Mouse (Mus musculus) ES-Bruce4 (cell line): ENCODE results near the gene Ccdc144b. TPM values are rescaled to one million over a fixed set of nuclear protein-coding genes. Genes with fewer than 3 reads are reported as not detected.

Experiments used
- H3K27ac ChIP-seq: 2 replicates; pipeline ENCODE4 v1.5.1; 2012; ENCODE audit warnings: low read length, inconsistent platforms; ENCODE audit not compliant: insufficient read depth
- H3K27me3 ChIP-seq: 2 replicates; pipeline ENCODE4 v1.6.1; 2012; ENCODE audit warnings: mild to moderate bottlenecking, low read length, inconsistent platforms; ENCODE audit not compliant: control insufficient read depth, poor library complexity, insufficient read depth, severe bottlenecking
- H3K36me3 ChIP-seq: 2 replicates; pipeline ENCODE4 v1.6.1; 2012; ENCODE audit warnings: inconsistent platforms, mild to moderate bottlenecking, low read length, moderate library complexity; ENCODE audit not compliant: control insufficient read depth, poor library complexity, insufficient read depth, severe bottlenecking
- H3K4me1 ChIP-seq: one replicate; pipeline ENCODE4 v1.8.1; 2011; ENCODE audit warnings: low read length; ENCODE audit not compliant: control insufficient read depth, insufficient read depth
- H3K4me3 ChIP-seq: 2 replicates; pipeline ENCODE4 v1.5.1; 2011; ENCODE audit warnings: low read depth, mild to moderate bottlenecking, low read length
- H3K9ac ChIP-seq: 2 replicates; pipeline ENCODE4 v1.6.1; 2012; ENCODE audit warnings: low read depth, mild to moderate bottlenecking, inconsistent platforms; ENCODE audit not compliant: poor library complexity, severe bottlenecking
- H3K9me3 ChIP-seq: replicated peaks from 2 replicates; pipeline ENCODE4 v1.6.1; 2012; ENCODE audit warnings: mild to moderate bottlenecking, low read length, inconsistent platforms; ENCODE audit not compliant: control insufficient read depth, poor library complexity, insufficient read depth, severe bottlenecking
- CTCF ChIP-seq: IDR thresholded peaks from one replicate; pipeline ENCODE4 v1.8.1; 2011; ENCODE audit warnings: low read depth, low read length
- EP300 ChIP-seq: IDR thresholded peaks from 2 replicates; pipeline ENCODE4 v1.6.1; 2011; ENCODE audit warnings: low read depth, low read length; ENCODE audit not compliant: insufficient read depth
- POLR2A ChIP-seq: IDR thresholded peaks from one replicate; pipeline ENCODE4 v1.8.1; 2011; ENCODE audit warnings: low read length; ENCODE audit not compliant: insufficient read depth
- polyA plus RNA-seq: library from polyadenylated mRNA; stranded (reverse); fragments of >200 nt; gene quantifications from 2 replicates; pipeline ENCODE4 v1.2.4, GENCODE M21; 2011; ENCODE audit warnings: low read depth; ENCODE audit not compliant: missing spikeins, insufficient read depth, insufficient read length

Gene Ccdc144b
- polyA plus RNA-seq, 1 experiment = not detected

DNA sequence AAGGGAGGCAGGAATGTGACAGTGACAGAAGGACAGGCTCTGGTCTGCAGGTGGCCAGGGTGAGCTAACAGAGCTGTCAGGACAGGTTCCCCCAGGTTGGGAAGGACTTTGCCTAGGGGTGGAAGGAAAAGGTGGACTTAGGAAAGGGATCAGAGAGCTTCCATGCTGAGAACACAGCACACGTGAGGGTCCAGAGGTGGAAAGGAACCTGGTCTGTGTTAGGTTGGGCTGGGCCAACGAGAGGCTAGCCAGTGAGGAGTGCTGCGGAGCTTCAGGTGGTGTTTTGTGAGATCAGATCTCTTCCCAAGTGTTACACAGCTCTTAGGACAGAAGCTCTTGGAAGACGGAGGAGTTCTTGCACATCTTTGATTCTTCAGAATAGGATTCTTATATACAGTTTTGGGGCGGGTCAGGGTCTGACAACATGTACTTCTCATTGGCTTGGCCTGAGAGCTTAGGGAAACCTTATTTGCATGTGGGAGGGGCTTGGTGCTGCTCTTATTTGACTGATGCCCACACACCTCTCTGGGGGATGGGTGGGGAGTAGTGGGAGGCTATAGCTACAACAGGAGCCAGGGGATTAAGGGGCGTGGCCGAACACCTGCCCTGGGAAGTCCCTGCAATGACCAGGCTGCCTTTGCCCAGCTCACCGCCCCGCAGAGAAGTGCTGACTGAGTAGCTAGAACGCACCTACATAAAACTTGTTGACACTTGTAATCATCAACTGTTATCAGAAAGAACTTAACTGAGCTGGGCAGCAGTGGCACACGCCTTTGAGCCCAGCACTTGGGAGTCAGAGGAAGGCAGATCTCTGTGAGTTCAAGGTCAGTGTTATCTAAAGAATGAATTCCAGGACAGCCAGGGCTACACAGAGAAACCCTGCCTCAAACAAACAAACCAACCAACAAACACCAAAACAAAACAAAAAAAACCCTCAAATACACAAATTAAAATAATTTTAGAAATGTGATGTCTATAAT, 58.5 kb downstream of the Ccdc144b start:
- Histone ChIP-seq H3K27ac (no peak overlapping the region), H3K4me3 (no peak overlapping the region), H3K9me3 (no peaks in the 10 kb centered on the region), H3K4me1 (no peaks in the 10 kb centered on the region), H3K36me3 (0 out of 2 replicates have a peak, but pooled peaks cover 2% of the 10 kb centered on the region), H3K9ac (no peak overlapping the region), H3K27me3 (no peaks in the 10 kb centered on the region)
- TF ChIP-seq POLR2A (no peak), EP300 (no peak), CTCF (no peak)

DNA sequence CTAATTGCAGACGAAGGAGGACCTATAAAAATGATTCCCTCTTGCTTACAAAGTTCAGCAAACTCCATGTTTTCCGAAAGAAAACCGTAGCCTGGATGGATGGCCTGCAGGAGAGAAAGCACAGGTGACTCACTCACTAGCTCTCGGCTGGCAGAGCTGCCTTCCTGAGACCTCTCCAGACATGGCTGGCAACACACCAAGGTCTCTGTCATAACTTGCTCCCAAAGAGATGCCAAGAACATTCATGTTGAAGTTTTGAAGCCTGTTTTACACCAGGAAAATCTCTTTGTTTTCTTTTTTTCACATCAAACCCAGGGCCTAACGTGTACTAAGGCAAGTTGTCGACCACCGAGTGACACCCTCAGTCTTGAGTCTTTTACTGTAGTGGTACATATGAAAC, 62.6 kb downstream of the Ccdc144b start:
- H3K4me3 ChIP-seq = no peak overlapping the region
- no peaks in the 10 kb centered on the region for H3K27me3 ChIP-seq
- TF ChIP-seq EP300 (no peak), POLR2A (no peak), CTCF (no peak)
- H3K27ac ChIP-seq = no peak overlapping the region
- H3K36me3 ChIP-seq = peaks cover 5% of the 10 kb centered on the region; the same call in 1 of the 2 replicates
- no peak overlapping the region for H3K9ac ChIP-seq
- H3K9me3 ChIP-seq = no peaks in the 10 kb centered on the region
- H3K4me1 ChIP-seq = no peaks in the 10 kb centered on the region

DNA sequence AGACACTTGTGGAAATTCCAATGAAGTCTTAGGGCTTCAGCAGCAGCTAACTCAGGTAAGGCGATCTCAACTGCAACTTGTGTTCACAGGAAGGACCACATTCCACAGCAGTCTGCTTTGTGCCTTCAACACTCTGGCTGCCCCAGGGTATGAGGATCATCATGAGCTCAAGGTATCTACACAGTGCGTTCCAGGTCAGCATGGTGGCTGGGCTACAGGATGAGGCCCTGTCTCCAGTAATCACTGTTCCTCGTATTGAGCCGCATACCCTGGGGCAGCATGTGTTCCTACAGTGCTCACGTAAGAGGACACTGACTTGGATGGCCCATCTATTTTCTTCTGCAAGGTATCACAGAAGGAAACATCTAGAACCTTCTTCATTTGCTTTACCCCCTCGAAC, 65.3 kb downstream of the Ccdc144b start:
- Histone ChIP-seq H3K36me3 (peaks cover 5% of the 10 kb centered on the region), H3K4me3 (no peak overlapping the region), H3K9me3 (no peaks in the 10 kb centered on the region), H3K4me1 (no peaks in the 10 kb centered on the region), H3K27me3 (no peaks in the 10 kb centered on the region), H3K27ac (no peak overlapping the region), H3K9ac (no peak overlapping the region)
- TF ChIP-seq EP300 = no peak

DNA sequence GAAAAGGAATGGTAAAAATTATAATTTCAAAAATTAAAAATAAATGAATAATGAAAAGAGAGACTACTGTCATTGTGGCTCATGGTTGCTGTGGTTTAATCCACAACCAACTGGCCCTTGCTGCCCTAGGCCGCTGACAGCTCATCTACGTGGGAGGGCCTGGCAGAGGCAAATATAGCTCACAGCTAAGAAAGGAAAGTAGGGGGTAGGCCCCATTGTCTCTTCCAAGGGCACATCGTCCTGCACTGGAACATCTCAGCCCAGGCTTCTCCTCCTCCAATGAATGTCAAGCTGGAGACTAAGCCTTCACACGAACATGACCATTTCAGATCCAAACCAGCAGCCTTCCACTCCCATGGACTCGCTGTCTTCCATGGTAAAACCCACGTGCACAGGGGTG, 67.1 kb downstream of the Ccdc144b start:
- Histone ChIP-seq H3K36me3 (peaks cover 8% of the 10 kb centered on the region), H3K27ac (no peak overlapping the region), H3K27me3 (no peaks in the 10 kb centered on the region), H3K9ac (no peak overlapping the region), H3K9me3 (no peaks in the 10 kb centered on the region), H3K4me1 (no peaks in the 10 kb centered on the region), H3K4me3 (no peak overlapping the region)
- no peak for TF ChIP-seq EP300
- TF ChIP-seq CTCF = no peak
- TF ChIP-seq POLR2A = no peak

DNA sequence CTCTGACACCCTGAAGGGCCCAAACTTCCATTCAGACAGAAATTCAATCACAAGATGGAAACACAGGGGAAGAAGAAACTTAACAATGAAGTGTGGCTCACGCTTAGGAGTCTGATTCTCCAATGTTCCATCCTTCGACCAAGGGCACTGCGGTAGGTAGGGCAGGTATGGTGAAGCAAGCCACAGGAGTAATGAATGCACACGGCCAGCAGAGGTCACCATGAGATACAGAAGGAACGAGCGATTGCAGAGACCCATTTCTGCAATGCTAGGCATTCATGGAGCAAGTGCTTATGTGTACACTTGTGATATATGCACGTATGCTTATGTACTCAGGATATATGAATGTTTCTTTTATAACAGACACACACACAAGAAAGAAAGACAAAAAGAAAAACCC, 79.8 kb downstream of the Ccdc144b start:
- TF ChIP-seq POLR2A (no peak), CTCF (peak; percentile 76), EP300 (no peak)
- Histone ChIP-seq H3K27ac (no peak overlapping the region), H3K9ac (no peak overlapping the region), H3K4me1 (no peaks in the 10 kb centered on the region), H3K4me3 (no peak overlapping the region), H3K27me3 (no peaks in the 10 kb centered on the region), H3K9me3 (no peaks in the 10 kb centered on the region), H3K36me3 (no peaks in the 10 kb centered on the region; the same call in 1 of the 2 replicates)

DNA sequence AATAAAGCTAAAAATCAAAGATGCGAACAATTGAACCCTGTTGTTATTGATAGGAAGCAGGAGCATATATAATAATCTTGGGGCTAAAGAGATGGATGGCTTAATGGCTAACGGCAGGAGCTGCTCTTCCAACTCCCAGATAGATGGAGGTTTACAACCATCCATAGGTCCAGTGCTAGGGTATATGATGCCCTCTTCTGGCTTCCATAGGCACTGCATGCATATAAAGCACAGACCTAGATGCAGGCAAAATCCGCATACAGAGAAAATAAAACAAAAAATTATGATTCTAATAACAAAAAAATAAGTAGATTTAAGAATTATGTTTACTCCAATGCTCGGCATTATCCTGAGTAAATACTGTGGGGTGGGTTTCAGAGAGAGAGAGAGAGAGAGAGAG, 80.4 kb downstream of the Ccdc144b start:
- no peak for TF ChIP-seq CTCF
- TF ChIP-seq POLR2A = no peak
- TF ChIP-seq EP300 = no peak
- no peak overlapping the region for H3K4me3 ChIP-seq
- no peak overlapping the region for H3K27ac ChIP-seq
- H3K27me3 ChIP-seq = no peaks in the 10 kb centered on the region
- H3K9ac ChIP-seq = no peak overlapping the region
- no peaks in the 10 kb centered on the region; the same call in 1 of the 2 replicates for H3K36me3 ChIP-seq
- no peaks in the 10 kb centered on the region for H3K9me3 ChIP-seq
- no peaks in the 10 kb centered on the region for H3K4me1 ChIP-seq
